Mouse (Mus musculus): ENCODE data around the gene Wdr46.
"Not testable (repeated sequence)": the region's sequence is repeated elsewhere in the genome, so short reads cannot be mapped to it uniquely, and the experiment has no call there.

The Wdr46 gene

DNA sequence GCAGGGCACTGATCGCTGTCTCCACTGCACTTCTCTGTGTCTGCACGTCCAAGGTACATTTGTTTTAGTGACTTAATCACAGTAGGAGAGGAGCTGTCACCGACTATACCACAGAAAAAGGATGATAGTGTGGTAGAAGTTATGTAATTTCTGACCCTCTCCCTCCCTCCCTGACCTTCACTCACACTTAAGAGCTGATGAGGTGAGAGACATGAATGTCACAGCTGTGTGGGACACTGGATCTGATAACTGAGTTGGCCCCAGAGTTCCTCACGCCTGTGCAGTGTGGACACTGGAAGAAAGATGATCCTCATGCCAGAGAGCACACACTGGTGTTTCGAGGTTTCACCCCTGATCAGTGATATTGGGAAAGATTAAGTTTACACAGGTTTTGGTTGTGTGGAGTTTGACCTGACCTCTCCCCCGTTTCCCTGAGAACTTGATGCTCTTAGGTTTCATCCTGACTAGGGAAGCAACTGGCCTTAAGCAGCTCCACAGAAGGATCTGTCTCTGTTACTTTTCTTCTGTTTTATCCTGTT is 39.1 kb downstream of the Wdr46 start:
- no peak for DNase-seq (ENCODE audit: low spot score in 2 of 2)

DNA sequence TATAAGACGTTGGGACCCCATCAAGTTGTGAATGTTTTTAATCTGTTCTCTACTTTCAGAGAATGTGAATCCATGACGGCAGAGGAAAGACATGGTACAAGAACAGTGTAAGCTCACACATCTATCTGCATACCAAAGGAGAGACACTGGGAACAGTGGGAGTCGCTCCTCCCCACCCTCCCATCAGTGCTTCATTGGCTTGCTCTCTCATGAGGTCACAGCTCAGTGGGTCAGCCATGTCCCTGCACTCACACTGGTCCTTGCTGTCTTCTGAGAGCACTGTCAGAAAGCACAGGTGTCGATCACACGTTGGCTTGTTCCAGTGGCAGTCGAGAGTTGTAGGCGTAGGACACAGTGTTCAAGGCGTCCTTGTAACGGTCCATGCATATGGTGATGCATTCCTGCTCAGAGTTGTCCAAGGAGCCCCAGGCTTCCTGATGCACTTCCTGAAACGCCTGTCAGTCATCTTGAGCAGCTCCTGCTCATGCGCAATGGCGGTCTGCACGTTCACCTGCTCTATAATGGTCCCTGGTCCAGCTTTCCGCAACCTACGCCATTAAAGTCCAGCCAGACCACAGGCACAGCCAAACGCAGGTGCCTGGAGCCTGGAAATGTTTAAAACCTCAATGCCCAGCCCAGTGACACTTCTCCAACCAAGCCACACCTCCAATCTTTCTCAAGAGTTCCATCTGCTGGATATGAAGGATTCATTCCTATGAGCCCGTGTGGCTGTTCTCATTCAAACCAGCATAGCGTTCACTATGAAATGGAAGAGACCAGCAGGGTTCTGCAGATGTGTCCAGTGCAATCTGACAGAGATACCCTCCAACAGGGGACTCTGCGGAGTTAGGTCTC is 39.9 kb downstream of the Wdr46 start:
- DNase-seq (ENCODE audit: low spot score in 2 of 2) = no peak

DNA sequence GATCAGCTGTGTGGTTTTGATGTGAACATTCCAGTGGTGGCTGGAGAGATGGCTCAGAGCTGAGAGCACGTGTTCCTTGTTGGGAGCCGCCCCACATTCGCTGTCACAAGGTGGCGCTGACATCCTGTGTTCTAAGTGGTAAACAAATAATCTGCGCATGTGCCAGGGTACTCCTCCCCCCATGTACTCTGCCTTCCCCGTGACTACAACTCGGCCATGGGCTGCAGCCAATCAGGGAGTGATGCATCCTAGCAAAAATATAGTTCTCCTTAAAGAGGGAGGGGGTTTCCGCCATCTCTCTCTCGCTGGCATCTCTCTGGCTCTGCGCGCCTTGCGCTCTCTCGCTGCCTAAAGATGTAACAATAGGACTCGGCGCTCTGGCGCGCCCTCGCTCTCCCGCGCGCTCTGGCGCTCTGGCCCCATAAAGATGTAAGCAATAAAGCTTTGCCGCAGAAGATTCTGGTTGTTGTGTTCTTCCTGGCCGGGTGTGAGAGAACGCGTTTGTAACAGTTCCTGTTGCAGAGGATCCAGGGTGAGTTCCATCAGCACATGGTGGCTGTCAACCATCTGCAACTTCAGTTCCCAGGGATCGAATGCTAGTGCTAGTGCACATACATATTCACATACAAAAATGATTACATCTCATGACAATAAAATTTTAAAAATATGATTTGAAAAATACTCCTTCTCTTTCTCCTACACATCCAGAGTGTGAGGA is 40.9 kb downstream of the Wdr46 start:
- DNase-seq (ENCODE audit: low spot score in 2 of 2) = peak; percentile 46 to 82

DNA sequence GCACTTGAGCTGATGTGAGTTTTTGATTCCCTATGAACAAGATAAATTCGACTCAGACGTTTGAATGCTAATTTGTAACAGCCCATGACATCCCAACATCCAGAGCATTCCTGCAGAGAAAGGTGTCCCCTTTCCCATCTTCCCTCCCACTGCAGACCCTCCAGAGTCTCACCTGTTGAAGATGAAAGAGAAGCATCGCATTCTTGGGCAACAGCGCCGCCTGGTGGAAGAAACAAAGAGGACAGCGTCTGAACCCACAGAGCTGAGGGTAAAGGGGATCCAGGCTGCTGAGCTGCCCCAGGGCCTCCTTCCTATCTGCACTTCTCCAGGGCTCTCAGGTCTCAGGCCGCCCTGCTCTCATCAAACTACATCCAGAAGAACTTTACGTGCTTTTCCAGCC is 41.7 kb downstream of the Wdr46 start:
- DNase-seq (ENCODE audit: low spot score in 2 of 2) = peak in 1 of 2 experiments; percentile 45

DNA sequence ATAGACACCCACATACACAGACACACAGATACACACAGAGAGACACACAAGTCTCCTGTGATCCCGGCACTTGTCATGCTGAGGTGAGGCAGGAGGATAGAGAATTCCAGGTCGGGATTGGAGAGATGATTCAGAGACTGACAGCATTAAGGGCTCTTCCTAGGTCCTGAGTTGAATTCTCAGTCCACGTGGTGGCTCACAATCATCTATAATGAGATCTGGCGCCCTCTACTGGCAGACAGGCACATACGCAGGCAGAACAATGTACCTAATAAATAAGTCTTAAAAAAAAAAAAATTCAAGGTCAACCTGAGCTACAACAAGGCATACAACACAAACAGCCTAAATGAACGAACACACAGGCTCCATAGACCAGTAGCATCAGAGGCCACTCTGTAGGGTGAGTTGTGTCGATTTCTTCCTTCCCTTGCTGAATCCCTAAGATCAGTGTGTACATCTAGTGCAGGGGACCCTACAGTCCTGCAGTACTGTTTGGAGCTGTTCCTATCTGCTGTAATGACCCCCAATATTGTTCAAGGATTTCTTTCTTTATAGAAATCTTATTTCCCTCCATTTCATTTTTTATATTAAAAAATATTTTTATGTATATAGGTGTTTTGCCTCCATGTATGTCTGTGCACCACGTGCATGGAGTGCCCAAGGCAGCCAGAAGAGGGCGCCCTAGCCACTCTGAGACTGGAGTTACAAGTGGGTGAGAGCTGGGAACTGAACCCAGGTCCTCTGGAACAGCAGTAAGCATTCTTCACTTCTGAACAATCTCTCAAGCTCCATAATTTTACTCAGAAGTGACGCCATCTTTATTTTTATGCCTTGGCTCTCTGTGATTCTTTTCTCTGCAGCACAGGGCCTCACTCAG is 51.6 kb downstream of the Wdr46 start:
- DNase-seq (ENCODE audit: low spot score in 2 of 2) = no peak

DNA sequence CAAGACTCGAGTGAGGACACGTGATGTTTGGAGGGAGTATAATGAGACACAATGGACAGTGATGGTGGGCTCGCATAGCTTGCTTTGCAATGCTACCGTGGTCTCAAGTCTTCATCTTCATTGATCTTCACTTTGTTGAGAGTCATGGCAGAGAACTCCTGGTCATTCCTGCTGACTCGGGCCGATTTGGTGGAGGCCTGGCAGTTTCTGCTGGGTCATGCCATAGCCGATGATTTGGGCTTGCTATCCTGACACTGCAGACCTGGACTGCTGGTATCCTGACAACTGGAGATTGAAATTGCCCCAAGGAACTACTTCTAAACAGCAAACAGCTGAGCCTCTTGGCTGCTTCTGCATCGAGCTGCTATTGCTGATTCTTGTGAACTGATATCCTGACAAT is 54.5 kb downstream of the Wdr46 start:
- no peak for DNase-seq (ENCODE audit: low spot score in 2 of 2)

DNA sequence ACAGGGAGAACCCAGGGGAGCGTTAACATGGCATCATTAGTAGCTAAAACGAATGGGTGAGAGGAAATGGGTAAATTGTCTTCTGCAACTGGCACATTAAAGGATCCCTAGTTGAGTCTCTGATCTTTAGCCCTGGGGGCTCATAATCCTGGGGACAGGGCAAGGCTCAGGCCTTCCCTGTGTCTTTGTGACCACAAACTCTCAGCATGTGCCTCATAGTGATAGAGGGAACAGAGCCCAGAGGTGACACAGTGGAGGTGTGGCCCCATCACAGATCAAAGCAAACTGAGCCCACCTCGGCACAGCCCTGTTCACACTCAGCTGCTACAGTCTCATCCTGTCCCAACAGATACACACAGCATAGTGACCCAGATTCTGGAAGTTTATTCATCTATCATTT is 55.2 kb downstream of the Wdr46 start:
- no peak for DNase-seq (ENCODE audit: low spot score in 2 of 2)

DNA sequence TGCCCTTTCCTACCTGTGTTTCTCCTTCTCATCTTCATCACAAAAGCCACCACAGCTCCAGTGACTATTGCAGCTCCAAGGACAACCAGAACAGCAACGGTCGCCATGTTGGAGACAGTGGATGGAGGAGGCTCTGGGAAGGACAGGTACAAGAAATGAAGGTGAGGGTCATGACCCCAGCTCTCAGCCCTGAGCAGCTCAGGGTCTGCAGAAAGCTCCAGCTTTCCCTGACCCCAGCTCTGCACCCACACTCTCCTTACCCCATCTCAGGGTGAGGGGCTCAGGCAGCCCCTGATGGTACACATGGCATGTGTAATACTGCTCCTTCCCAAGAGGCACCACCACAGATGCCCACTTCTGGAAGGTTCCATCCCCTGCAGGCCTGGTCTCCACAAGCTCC is 56.6 kb downstream of the Wdr46 start:
- DNase-seq (ENCODE audit: low spot score in 2 of 2) = not testable (repeated sequence)

DNA sequence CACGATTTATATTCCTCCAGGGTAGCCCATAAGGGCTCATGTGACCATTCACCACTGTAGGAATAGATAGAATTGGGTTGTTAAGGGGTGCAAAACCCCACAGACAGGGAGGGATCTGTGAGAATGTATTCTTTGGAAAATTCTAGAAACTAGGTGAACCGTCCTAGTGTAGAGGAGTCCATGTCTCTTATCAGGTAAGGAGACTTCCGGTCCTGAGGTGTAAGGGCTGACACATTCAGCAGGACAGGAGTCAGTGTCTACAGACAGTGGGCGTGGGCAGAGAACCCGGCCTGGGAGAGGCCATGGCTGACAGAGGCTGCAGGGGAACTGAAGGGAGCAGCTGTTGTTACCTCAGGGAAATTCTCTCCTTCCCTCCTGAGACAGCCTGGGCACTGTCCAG is 58.2 kb downstream of the Wdr46 start:
- DNase-seq (ENCODE audit: low spot score in 2 of 2) = not testable (repeated sequence)
